Mouse (Mus musculus) liver, adult (tissue): Measurements from ENCODE around the gene Lrriq3.

Source experiments
- GATA4 ChIP-seq: IDR thresholded peaks from 2 replicates; pipeline ENCODE4 v1.6.1; 2014; ENCODE audit warnings: mild to moderate bottlenecking, low read length; ENCODE audit not compliant: insufficient replicate concordance

Gene Lrriq3

GRCm38 (mm10) chr3:155093116-155093956, at the start of gene Lrriq3, which contains the start of gene Fpgt:
Lrriq3 (plus strand) TSS chr3:155093434.
Fpgt (minus strand) TSS chr3:155093403.
- no peak; the same call in 1 of the 2 replicates for TF ChIP-seq GATA4

GRCm38 (mm10) chr3:155052021-155052420, 41.2 kb upstream of the Lrriq3 start:
- no peak for TF ChIP-seq GATA4

- TF ChIP-seq GATA4: no peak
Measured at GRCm38 (mm10) chr3:155053189-155053588, 40.0 kb upstream of the Lrriq3 start.

GRCm38 (mm10) chr3:155055231-155055916, 37.9 kb upstream of the Lrriq3 start, which contains the start of gene Tnni3k:
Tnni3k (minus strand) TSS chr3:155055407.
- no peak for TF ChIP-seq GATA4

GRCm38 (mm10) chr3:155056606-155057005, 36.6 kb upstream of the Lrriq3 start:
- no peak for TF ChIP-seq GATA4

GRCm38 (mm10) chr3:155057566-155057965, 35.7 kb upstream of the Lrriq3 start:
- TF ChIP-seq GATA4: no peak

- TF ChIP-seq GATA4: no peak
Measured at GRCm38 (mm10) chr3:155058800-155059448, 34.3 kb upstream of the Lrriq3 start.

GRCm38 (mm10) chr3:155059449-155059822, 33.8 kb upstream of the Lrriq3 start:
- no peak for TF ChIP-seq GATA4

- TF ChIP-seq GATA4: no peak
Measured at GRCm38 (mm10) chr3:155077908-155078307, 15.3 kb upstream of the Lrriq3 start.

- no peak for TF ChIP-seq GATA4
Measured at GRCm38 (mm10) chr3:155092081-155092480, 1.2 kb upstream of the Lrriq3 start.

GRCm38 (mm10) chr3:155099266-155099665, 6.0 kb downstream of the Lrriq3 start:
- TF ChIP-seq GATA4: no peak

GRCm38 (mm10) chr3:155105957-155106356, 12.7 kb downstream of the Lrriq3 start:
- no peak for TF ChIP-seq GATA4

GRCm38 (mm10) chr3:155137737-155138136, 44.5 kb downstream of the Lrriq3 start:
- no peak for TF ChIP-seq GATA4

GRCm38 (mm10) chr3:155141047-155141446, 47.8 kb downstream of the Lrriq3 start:
- TF ChIP-seq GATA4: no peak

GRCm38 (mm10) chr3:155144368-155144767, 51.1 kb downstream of the Lrriq3 start:
- no peak for TF ChIP-seq GATA4

- no peak for TF ChIP-seq GATA4
Measured at GRCm38 (mm10) chr3:155161842-155162241, 68.6 kb downstream of the Lrriq3 start.
